Mouse (Mus musculus): ENCODE measurements around the gene Dgki. TPM values are rescaled to one million over a fixed set of nuclear protein-coding genes. Genes with fewer than 3 reads are reported as not detected.

The Dgki gene
- polyA plus RNA-seq, 1 experiment from 2014 or later = 1.2 TPM

- H3K4me2 ChIP-seq (replicated peaks) = no peak overlapping the region
- WGBS = 63% methylated on average over 4 of the region's 4 CpGs
- ATAC-seq (ENCODE audit: insufficient number of reproducible peaks, insufficient read depth, low FRiP score, low TSS enrichment) = no peak
- H3K9ac ChIP-seq = no peak overlapping the region
- no peak overlapping the region for H3K4me3 ChIP-seq
- no peaks in the 10 kb centered on the region for H3K9me3 ChIP-seq
- no peaks in the 10 kb centered on the region for H3K27me3 ChIP-seq
- H3K36me3 ChIP-seq = no peaks in the 10 kb centered on the region
- H3K4me1 ChIP-seq = peaks cover 17% of the 10 kb centered on the region
- no peak overlapping the region for H3K27ac ChIP-seq
Observed at GRCm38 (mm10) chr6:36832681-36833080, 467.3 kb downstream of the Dgki start.

GRCm38 (mm10) chr6:36832207-36832606 lies 467.8 kb downstream of the Dgki start:
- Histone ChIP-seq H3K4me2 (replicated peaks) (no peak overlapping the region), H3K9me3 (no peaks in the 10 kb centered on the region), H3K36me3 (no peaks in the 10 kb centered on the region), H3K27ac (no peak overlapping the region), H3K27me3 (no peaks in the 10 kb centered on the region), H3K9ac (no peak overlapping the region), H3K4me3 (no peak overlapping the region), H3K4me1 (peaks cover 15% of the 10 kb centered on the region)
- WGBS = 49% methylated on average over 2 of the region's 2 CpGs
- no peak for ATAC-seq (ENCODE audit: insufficient number of reproducible peaks, insufficient read depth, low FRiP score, low TSS enrichment)

- Histone ChIP-seq H3K4me3 (no peak overlapping the region), H3K36me3 (no peaks in the 10 kb centered on the region), H3K9ac (no peak overlapping the region), H3K27me3 (no peaks in the 10 kb centered on the region), H3K9me3 (no peaks in the 10 kb centered on the region), H3K4me1 (peaks cover 7% of the 10 kb centered on the region), H3K4me2 (replicated peaks) (no peak overlapping the region), H3K27ac (no peak overlapping the region)
- WGBS = 72% methylated on average over 9 of the region's 9 CpGs
- no peak for ATAC-seq (ENCODE audit: insufficient number of reproducible peaks, insufficient read depth, low FRiP score, low TSS enrichment)
Observed at GRCm38 (mm10) chr6:36830371-36830925, 469.5 kb downstream of the Dgki start.

GRCm38 (mm10) chr6:36819784-36820050 lies 480.3 kb downstream of the Dgki start:
- no peak overlapping the region for H3K9ac ChIP-seq
- no peaks in the 10 kb centered on the region for H3K27me3 ChIP-seq
- no peaks in the 10 kb centered on the region for H3K36me3 ChIP-seq
- ATAC-seq (ENCODE audit: insufficient number of reproducible peaks, insufficient read depth, low FRiP score, low TSS enrichment) = no peak
- peaks cover 11% of the 10 kb centered on the region; the same call in 1 of the 2 replicates for H3K4me1 ChIP-seq
- no peaks in the 10 kb centered on the region for H3K9me3 ChIP-seq
- no peak overlapping the region for H3K4me2 ChIP-seq (replicated peaks)
- H3K4me3 ChIP-seq = no peak overlapping the region
- H3K27ac ChIP-seq = peak overlapping the region; percentile 85

GRCm38 (mm10) chr6:36819019-36819783 lies 480.8 kb downstream of the Dgki start:
- peaks cover 11% of the 10 kb centered on the region; the same call in 1 of the 2 replicates for H3K4me1 ChIP-seq
- ATAC-seq (ENCODE audit: insufficient number of reproducible peaks, insufficient read depth, low FRiP score, low TSS enrichment) = peak; percentile 93
- H3K36me3 ChIP-seq = no peaks in the 10 kb centered on the region
- no peak overlapping the region; the same call in 1 of the 2 replicates for H3K4me2 ChIP-seq (replicated peaks)
- no peak overlapping the region for H3K4me3 ChIP-seq
- H3K27ac ChIP-seq = peak overlapping the region; percentile 85
- WGBS = 37% methylated on average over 8 of the region's 8 CpGs
- H3K9me3 ChIP-seq = no peaks in the 10 kb centered on the region
- no peak overlapping the region for H3K9ac ChIP-seq
- H3K27me3 ChIP-seq = no peaks in the 10 kb centered on the region

- Histone ChIP-seq H3K36me3 (no peaks in the 10 kb centered on the region), H3K4me3 (no peak overlapping the region), H3K27ac (peak overlapping the region; percentile 85; the same call in 1 of the 2 replicates), H3K4me2 (replicated peaks) (no peak overlapping the region), H3K9ac (no peak overlapping the region), H3K9me3 (no peaks in the 10 kb centered on the region), H3K4me1 (peaks cover 11% of the 10 kb centered on the region; the same call in 1 of the 2 replicates), H3K27me3 (no peaks in the 10 kb centered on the region)
- WGBS = 60% methylated on average over 4 of the region's 4 CpGs
- ATAC-seq (ENCODE audit: insufficient number of reproducible peaks, insufficient read depth, low FRiP score, low TSS enrichment) = no peak
Observed at GRCm38 (mm10) chr6:36818281-36819018, 481.5 kb downstream of the Dgki start.

- H3K4me3 ChIP-seq = no peak overlapping the region
- H3K36me3 ChIP-seq = no peaks in the 10 kb centered on the region
- no peak overlapping the region for H3K9ac ChIP-seq
- H3K9me3 ChIP-seq = no peaks in the 10 kb centered on the region
- 89% methylated on average over 3 of the region's 3 CpGs for WGBS
- no peak for ATAC-seq (ENCODE audit: insufficient number of reproducible peaks, insufficient read depth, low FRiP score, low TSS enrichment)
- peaks cover 13% of the 10 kb centered on the region; the same call in 1 of the 2 replicates for H3K4me1 ChIP-seq
- no peaks in the 10 kb centered on the region for H3K27me3 ChIP-seq
- no peak overlapping the region for H3K4me2 ChIP-seq (replicated peaks)
- H3K27ac ChIP-seq = no peak overlapping the region
Observed at GRCm38 (mm10) chr6:36816666-36817065, 483.3 kb downstream of the Dgki start.

- Histone ChIP-seq H3K36me3 (no peaks in the 10 kb centered on the region), H3K4me3 (no peak overlapping the region), H3K4me1 (peaks cover 15% of the 10 kb centered on the region; the same call in 1 of the 2 replicates), H3K27ac (no peak overlapping the region), H3K9me3 (no peaks in the 10 kb centered on the region), H3K9ac (no peak overlapping the region), H3K4me2 (replicated peaks) (no peak overlapping the region), H3K27me3 (no peaks in the 10 kb centered on the region)
- WGBS = 80% methylated on average over 2 of the region's 2 CpGs
- ATAC-seq (ENCODE audit: insufficient number of reproducible peaks, insufficient read depth, low FRiP score, low TSS enrichment) = no peak
Observed at GRCm38 (mm10) chr6:36815992-36816391, 484.0 kb downstream of the Dgki start.

- WGBS = 70% methylated on average over 7 of the region's 7 CpGs
- Histone ChIP-seq H3K9me3 (no peaks in the 10 kb centered on the region), H3K36me3 (no peaks in the 10 kb centered on the region), H3K27me3 (no peaks in the 10 kb centered on the region), H3K4me3 (no peak overlapping the region), H3K4me2 (replicated peaks) (no peak overlapping the region), H3K4me1 (peaks cover 13% of the 10 kb centered on the region), H3K9ac (no peak overlapping the region), H3K27ac (peak overlapping the region; percentile 17; the same call in 1 of the 2 replicates)
- ATAC-seq (ENCODE audit: insufficient number of reproducible peaks, insufficient read depth, low FRiP score, low TSS enrichment) = no peak
Observed at GRCm38 (mm10) chr6:36812666-36813515, 487.1 kb downstream of the Dgki start.

- Histone ChIP-seq H3K4me3 (peak overlapping the region; percentile 56), H3K4me2 (replicated peaks) (peak overlapping the region; percentile 60), H3K9me3 (no peaks in the 10 kb centered on the region), H3K27me3 (no peaks in the 10 kb centered on the region), H3K36me3 (peaks cover 6% of the 10 kb centered on the region), H3K4me1 (peaks cover 25% of the 10 kb centered on the region), H3K27ac (peak overlapping the region; percentile 95), H3K9ac (peak overlapping the region; percentile 76)
- no peak for ATAC-seq (ENCODE audit: insufficient number of reproducible peaks, insufficient read depth, low FRiP score, low TSS enrichment)
- 14% methylated on average over 5 of the region's 5 CpGs for WGBS
Observed at GRCm38 (mm10) chr6:36810448-36810847, 489.5 kb downstream of the Dgki start.

GRCm38 (mm10) chr6:36809747-36810285 lies 490.2 kb downstream of the Dgki start, which contains the start of gene Ptn:
TSS of gene Ptn (minus strand) at chr6:36810220.
- peak within 1 kb of the TSS; percentile 95 for H3K27ac ChIP-seq
- peak within 1 kb of the TSS; percentile 76 for H3K9ac ChIP-seq
- H3K36me3 ChIP-seq = peaks cover 6% of the 10 kb centered on the region
- no peaks in the 10 kb centered on the region for H3K9me3 ChIP-seq
- WGBS = under 1% methylated on average over 15 of the region's 15 CpGs
- peak within 1 kb of the TSS; percentile 60 for H3K4me2 ChIP-seq (replicated peaks)
- peak within 1 kb of the TSS; percentile 56 for H3K4me3 ChIP-seq
- H3K4me1 ChIP-seq = peaks cover 25% of the 10 kb centered on the region
- no peaks in the 10 kb centered on the region for H3K27me3 ChIP-seq
- peak; percentile 93 for ATAC-seq (ENCODE audit: insufficient number of reproducible peaks, insufficient read depth, low FRiP score, low TSS enrichment)
